Mouse (Mus musculus): Measurements from ENCODE around the gene Sugct.

DNA sequence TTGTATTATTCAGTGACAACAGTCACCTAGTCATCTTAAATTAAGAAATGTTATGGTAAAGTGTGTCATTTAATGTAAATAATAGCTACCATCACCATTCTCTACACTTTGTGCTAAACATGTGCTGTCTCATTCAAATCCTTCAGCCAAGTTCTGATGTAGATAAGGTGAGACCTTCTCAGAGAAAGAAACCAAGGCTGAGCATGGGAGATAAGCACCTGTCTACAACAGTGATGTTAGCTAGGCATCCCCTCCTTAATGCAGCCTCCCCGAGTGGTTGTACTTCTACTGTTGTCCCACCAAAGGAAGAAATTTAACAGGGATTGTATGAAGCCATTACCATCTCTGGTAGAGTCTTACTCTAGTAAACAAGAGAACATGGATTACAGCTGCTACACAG, 274.8 kb downstream of the Sugct start:
- TF ChIP-seq CTCF (IDR thresholded peaks at IDR 0.05; ENCODE audit: control insufficient read depth, insufficient read depth, low read length) (no peak), POLR2A (IDR thresholded peaks at IDR 0.05; ENCODE audit: borderline replicate concordance, control insufficient read depth, low read depth, low read length) (no peak)
